Mouse (Mus musculus): Measurements from ENCODE around the gene Itgb5. TPM values are rescaled to one million over a fixed set of nuclear protein-coding genes. Genes with fewer than 3 reads are reported as not detected.

Itgb5 gene
- polyA plus RNA-seq, 1 experiment = 211 TPM

- Histone ChIP-seq H3K27ac (ENCODE audit: insufficient read depth, low read depth, low read length) (peak overlapping the region; percentile 83), H3K4me3 (ENCODE audit: insufficient read depth, low read length) (no peak overlapping the region), H3K4me1 (ENCODE audit: control insufficient read depth, insufficient read depth, low read length) (peaks cover 79% of the 10 kb centered on the region)
- TF ChIP-seq POLR2A (IDR thresholded peaks at IDR 0.05; ENCODE audit: borderline replicate concordance, low read depth, low read length) = no peak
- no peak for TF ChIP-seq CTCF (IDR thresholded peaks at IDR 0.05; ENCODE audit: low read depth, low read length)
Measured at GRCm38 (mm10) chr16:33917926-33918325, 88.5 kb downstream of the Itgb5 start.

GRCm38 (mm10) chr16:33921514-33921913 is 92.0 kb downstream of the Itgb5 start:
- H3K4me3 ChIP-seq (ENCODE audit: insufficient read depth, low read length) = peak overlapping the region; percentile 21
- H3K27ac ChIP-seq (ENCODE audit: insufficient read depth, low read depth, low read length) = peak overlapping the region; percentile 91
- peaks cover 61% of the 10 kb centered on the region for H3K4me1 ChIP-seq (ENCODE audit: control insufficient read depth, insufficient read depth, low read length)
- TF ChIP-seq POLR2A (IDR thresholded peaks at IDR 0.05; ENCODE audit: borderline replicate concordance, low read depth, low read length) (no peak), CTCF (IDR thresholded peaks at IDR 0.05; ENCODE audit: low read depth, low read length) (no peak)

DNA sequence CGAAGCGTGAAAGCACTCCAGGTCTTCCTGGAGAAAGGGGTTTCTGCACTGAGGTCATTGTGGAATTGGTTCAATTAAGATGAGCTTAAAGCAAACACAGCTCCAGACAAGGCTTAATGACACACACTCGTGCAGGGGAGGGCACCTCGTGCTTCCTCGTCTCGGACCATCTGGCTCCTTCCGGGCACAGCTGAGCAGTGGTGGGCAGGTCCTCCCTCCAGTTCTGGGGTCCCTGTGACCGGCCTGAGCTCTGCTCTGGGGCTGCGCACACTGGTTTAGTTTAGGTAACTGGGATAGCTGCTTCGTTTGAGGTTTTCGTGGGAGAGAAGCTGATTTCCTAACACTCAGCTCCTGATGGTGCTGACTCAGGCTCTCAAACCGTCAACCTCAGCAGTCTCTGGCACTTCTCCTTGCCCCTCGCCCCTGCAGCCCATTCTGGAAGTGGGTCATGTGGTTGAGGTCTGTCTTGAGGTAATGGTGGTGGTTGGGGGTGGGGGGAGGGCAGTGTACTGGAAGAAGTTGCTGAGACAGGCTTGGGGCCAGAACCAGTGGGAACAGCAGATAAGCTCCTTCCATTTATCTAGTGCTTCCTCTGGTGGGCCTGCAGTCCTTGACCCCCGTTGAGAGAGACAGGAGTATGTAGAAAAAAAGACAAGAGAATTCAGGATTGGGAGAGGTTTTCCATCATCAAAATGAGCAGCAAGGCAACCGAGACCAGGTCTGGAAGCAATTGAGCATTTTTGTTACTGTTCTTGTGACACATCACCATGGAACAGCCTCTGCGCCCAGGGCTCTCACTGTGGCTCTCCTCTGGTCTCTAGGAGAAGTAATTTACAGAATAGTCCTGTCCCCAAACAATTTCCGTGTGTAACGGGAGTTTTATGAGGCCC is 92.9 kb downstream of the Itgb5 start:
- Histone ChIP-seq H3K27ac (ENCODE audit: insufficient read depth, low read depth, low read length) (peak overlapping the region; percentile 99), H3K4me3 (ENCODE audit: insufficient read depth, low read length) (peak overlapping the region; percentile 30)

GRCm38 (mm10) chr16:33923001-33923316 is 93.5 kb downstream of the Itgb5 start:
- Histone ChIP-seq H3K4me1 (ENCODE audit: control insufficient read depth, insufficient read depth, low read length) (peaks cover 53% of the 10 kb centered on the region), H3K27ac (ENCODE audit: insufficient read depth, low read depth, low read length) (peak overlapping the region; percentile 99), H3K4me3 (ENCODE audit: insufficient read depth, low read length) (peak overlapping the region; percentile 30; the same call in 1 of the 2 replicates)
- TF ChIP-seq POLR2A (IDR thresholded peaks at IDR 0.05; ENCODE audit: borderline replicate concordance, low read depth, low read length) (no peak), CTCF (IDR thresholded peaks at IDR 0.05; ENCODE audit: low read depth, low read length) (no peak)

More for the DNA sequence above, 92.9 kb downstream of the Itgb5 start:
- peaks cover 53% of the 10 kb centered on the region for H3K4me1 ChIP-seq (ENCODE audit: control insufficient read depth, insufficient read depth, low read length)
- no peak for TF ChIP-seq POLR2A (IDR thresholded peaks at IDR 0.05; ENCODE audit: borderline replicate concordance, low read depth, low read length)
- no peak for TF ChIP-seq CTCF (IDR thresholded peaks at IDR 0.05; ENCODE audit: low read depth, low read length)

DNA sequence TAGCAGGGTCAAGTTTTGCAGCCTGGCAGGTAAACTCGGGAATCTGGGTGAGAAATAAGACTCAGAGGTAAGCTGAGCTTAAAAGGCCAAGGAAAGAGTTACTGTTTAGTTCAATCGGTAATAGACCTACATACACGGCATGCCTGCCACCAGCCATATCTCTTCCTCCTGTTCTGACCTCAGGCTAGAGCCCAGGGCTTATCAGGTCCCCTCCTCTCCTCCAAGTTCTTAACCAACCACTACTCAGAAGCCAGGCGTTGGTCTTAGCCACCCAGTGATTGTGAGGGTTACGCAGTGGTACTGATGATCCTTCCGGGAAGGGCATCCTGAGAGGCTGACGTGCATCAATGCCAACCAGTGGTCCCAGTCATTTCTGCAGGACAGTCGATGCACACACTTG is 94.3 kb downstream of the Itgb5 start:
- no peak for TF ChIP-seq POLR2A (IDR thresholded peaks at IDR 0.05; ENCODE audit: borderline replicate concordance, low read depth, low read length)
- TF ChIP-seq CTCF (IDR thresholded peaks at IDR 0.05; ENCODE audit: low read depth, low read length) = no peak
- H3K4me1 ChIP-seq (ENCODE audit: control insufficient read depth, insufficient read depth, low read length) = peaks cover 55% of the 10 kb centered on the region
- peak overlapping the region; percentile 99 for H3K27ac ChIP-seq (ENCODE audit: insufficient read depth, low read depth, low read length)
- H3K4me3 ChIP-seq (ENCODE audit: insufficient read depth, low read length) = no peak overlapping the region

DNA sequence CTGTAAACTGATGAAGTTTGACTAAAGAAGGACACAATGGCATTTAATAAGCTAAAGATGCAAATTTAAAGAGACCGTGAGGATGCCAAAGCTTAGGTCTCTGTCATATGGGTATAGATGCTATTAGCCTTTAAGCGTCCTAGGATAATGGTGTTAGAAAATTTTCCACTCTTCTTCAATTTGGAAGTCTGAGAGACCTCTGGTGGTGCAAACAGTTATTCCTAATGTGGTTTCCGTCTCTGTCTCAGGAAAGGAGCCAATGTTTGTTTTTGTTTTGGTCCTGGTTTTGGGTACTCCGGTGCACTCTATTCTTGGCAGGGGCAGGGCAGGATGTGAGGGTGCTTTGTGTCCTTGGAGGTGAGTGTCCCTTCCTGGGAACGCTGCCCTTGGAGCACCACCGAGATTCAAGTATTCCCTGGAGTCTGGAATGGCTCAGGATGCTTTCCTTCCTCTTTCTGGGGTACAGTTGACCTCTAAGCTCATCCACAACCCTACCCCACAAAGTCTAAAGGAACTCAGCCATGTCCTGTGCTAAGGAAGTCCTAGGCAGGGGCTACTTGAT is 97.9 kb downstream of the Itgb5 start:
- TF ChIP-seq POLR2A (IDR thresholded peaks at IDR 0.05; ENCODE audit: borderline replicate concordance, low read depth, low read length) = no peak
- no peak for TF ChIP-seq CTCF (IDR thresholded peaks at IDR 0.05; ENCODE audit: low read depth, low read length)
- Histone ChIP-seq H3K4me1 (ENCODE audit: control insufficient read depth, insufficient read depth, low read length) (peaks cover 49% of the 10 kb centered on the region), H3K27ac (ENCODE audit: insufficient read depth, low read depth, low read length) (no peak overlapping the region), H3K4me3 (ENCODE audit: insufficient read depth, low read length) (no peak overlapping the region)

GRCm38 (mm10) chr16:33928788-33929462 is 99.5 kb downstream of the Itgb5 start:
- TF ChIP-seq POLR2A (IDR thresholded peaks at IDR 0.05; ENCODE audit: borderline replicate concordance, low read depth, low read length) = no peak
- no peak for TF ChIP-seq CTCF (IDR thresholded peaks at IDR 0.05; ENCODE audit: low read depth, low read length)

GRCm38 (mm10) chr16:33930785-33931184 is 101.3 kb downstream of the Itgb5 start:
- H3K4me3 ChIP-seq (ENCODE audit: insufficient read depth, low read length) = no peak overlapping the region
- peaks cover 64% of the 10 kb centered on the region for H3K4me1 ChIP-seq (ENCODE audit: control insufficient read depth, insufficient read depth, low read length)
- no peak overlapping the region for H3K27ac ChIP-seq (ENCODE audit: insufficient read depth, low read depth, low read length)
- TF ChIP-seq CTCF (IDR thresholded peaks at IDR 0.05; ENCODE audit: low read depth, low read length) (no peak), POLR2A (IDR thresholded peaks at IDR 0.05; ENCODE audit: borderline replicate concordance, low read depth, low read length) (no peak)

More at GRCm38 (mm10) chr16:33928788-33929462, 99.5 kb downstream of the Itgb5 start:
- H3K4me1 ChIP-seq (ENCODE audit: control insufficient read depth, insufficient read depth, low read length) = peaks cover 52% of the 10 kb centered on the region
- no peak overlapping the region for H3K4me3 ChIP-seq (ENCODE audit: insufficient read depth, low read length)
- H3K27ac ChIP-seq (ENCODE audit: insufficient read depth, low read depth, low read length) = no peak overlapping the region

DNA sequence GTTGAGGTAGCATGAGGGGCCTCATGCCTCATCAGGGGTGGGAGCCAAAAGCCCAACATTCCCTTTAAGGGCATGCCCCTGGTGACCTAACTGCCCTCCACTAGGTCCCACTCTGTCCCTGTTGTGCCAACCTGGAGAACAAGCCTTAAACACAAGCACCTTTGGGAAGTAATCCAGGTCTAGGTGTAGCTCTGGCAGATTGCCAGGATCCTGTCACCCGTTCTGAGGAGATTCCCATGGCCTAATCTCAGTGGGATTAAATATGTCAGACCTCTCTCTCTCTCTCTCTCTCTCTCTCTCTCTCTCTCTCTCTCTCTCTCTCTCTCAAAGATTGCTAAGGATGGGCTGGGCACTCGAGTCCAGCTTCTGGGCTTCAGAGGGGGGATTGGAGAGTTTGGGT is 102.2 kb downstream of the Itgb5 start:
- TF ChIP-seq POLR2A (IDR thresholded peaks at IDR 0.05; ENCODE audit: borderline replicate concordance, low read depth, low read length) (no peak), CTCF (IDR thresholded peaks at IDR 0.05; ENCODE audit: low read depth, low read length) (no peak)
- Histone ChIP-seq H3K4me3 (ENCODE audit: insufficient read depth, low read length) (no peak overlapping the region), H3K27ac (ENCODE audit: insufficient read depth, low read depth, low read length) (no peak overlapping the region), H3K4me1 (ENCODE audit: control insufficient read depth, insufficient read depth, low read length) (peaks cover 73% of the 10 kb centered on the region)

All from bone marrow macrophage, adult 2 months (primary cell).